Mouse (Mus musculus) T-helper 17 cell (primary cell): ENCODE data around the gene Manf.

Experiments
- in situ Hi-C, 2 experiments: fragments of 300-600 bp; cut with MboI, MseI; formaldehyde crosslinking; loops; 1 replicate in 1 of 2; 2 replicates in 1 of 2; pipeline ENCODE4 v1.15.1; 2025; ENCODE audit warnings: high pct_unique_total_duplicates in 2 of 2

Manf gene

DNA sequence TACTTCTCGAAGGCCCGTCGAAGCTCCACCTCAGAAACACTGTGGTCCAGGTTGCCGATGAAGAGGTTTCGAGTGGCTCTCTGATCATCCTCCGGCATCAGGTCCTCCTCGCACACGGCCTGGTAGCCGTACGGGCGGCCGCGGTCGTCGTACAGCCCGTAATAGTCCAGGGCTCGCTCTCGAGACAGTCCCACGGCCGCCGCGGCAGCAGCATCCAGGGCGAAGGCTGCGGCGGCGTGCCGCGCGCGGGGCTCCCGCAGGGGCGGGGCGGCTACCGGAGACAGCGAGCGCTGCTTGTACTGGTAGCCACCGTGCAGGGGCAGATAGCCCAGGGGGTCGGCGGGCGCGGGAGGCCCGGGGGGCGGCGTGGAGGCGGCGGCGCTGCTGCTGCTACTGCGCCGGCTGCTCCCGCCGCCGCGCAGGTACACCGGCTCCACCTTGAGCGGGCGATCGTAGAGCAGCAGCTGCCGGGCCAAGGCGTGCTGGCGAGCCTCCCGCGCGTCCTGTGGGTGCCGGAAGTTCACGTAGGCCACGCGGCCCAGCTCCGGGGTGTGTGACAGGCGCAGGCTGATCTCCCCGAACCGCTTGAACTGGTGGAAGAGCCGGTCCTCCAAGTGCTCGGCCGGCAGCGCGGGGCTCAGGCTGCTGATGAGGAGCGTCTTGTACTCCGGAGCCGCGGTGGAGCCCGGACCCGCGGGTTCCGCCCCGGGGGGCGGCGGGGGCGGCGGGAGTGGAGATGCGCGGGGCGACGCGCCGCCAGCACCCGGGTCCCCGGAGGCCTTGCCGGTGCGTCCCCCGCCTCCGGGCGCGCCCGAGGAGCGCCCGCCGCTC lies 5.7 kb downstream of the Manf start:
- in situ Hi-C loops = loop anchor here (5.0 to 25.0 kb wide), 4 partner anchors 214 to 1899 kb away; partner anchors contain the start of genes Ip6k2 (in 1 of the 2), Ppm1m (in 1 of the 2) and Slc25a20 (in 1 of the 2)

DNA sequence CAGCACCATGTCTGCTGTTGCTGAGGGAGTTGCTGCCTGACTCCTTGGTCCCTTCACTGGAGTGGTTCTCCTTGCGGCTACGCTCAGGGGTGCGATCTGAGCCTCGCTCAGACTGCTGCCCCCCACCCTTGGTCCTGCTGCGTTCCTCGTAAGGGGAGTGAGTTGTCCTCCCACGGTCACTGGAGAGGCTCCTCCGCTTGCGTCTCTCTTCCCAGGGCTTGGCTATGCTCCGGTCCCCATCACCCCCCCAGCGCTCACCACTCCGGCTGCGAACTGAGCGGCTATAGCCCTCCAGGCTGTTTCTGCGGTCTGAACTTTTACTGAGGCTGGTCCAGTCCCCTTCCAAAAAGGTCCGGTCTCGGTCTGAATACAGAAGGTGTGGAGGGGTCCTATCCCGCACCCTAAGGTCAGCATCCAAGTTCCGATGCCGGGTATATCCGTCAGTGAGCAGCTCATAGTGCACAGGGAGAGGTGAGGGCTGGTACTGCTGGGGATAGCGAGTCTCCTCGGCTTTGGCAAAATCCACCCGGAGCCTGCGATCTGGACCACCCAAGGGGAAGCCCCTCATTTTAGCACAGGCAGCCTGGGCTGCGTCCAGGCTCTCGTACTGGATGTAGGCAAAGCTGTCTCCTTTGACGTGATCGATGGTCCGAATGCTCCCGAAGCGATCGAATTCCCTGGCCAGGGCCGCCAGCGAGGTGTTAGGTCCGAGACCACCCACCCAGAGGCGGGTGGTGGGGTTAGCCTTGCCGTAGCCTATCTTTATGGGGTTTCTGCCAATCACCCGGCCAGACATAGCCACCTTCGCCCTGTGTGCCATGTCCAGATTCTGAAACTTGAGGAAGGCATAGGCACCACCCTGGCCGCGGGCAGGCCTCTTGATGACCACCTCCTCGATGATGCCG lies 6.5 kb downstream of the Manf start:
- in situ Hi-C loops = loop anchor here (5.0 to 25.0 kb wide), 5 partner anchors 198 to 1900 kb away; partner anchors contain the start of genes Ip6k2 (in 1 of the 2), Ppm1m (in 1 of the 2), Slc25a20 (in 1 of the 2) and Tex264 (in 1 of the 2)

DNA sequence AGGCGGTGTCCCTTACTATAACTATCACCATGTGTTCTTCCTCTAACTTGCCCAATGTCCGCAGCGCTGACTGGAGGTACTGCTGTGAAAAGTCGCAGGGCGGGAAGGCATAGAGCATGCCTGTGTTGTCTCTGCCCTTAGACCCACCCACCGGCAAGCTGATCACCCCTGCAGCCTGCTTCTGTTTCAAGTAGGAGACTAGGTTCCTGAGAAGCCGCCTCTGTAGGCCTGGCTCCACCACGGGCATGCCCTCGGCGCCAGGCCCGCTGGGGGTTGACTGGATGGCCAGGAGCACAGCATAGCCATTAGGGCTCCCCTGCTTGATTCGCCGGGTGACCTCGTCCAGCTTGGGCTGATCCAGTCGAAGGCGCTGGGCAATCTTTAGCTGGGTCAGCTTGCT lies 7.5 kb downstream of the Manf start:
- in situ Hi-C loops = loop anchor here in 1 of 2 experiments (5.0 to 25.0 kb wide), 4 partner anchors 197 to 1900 kb away; partner anchors contain the start of genes Ip6k2, Ppm1m, Slc25a20 and Tex264

DNA sequence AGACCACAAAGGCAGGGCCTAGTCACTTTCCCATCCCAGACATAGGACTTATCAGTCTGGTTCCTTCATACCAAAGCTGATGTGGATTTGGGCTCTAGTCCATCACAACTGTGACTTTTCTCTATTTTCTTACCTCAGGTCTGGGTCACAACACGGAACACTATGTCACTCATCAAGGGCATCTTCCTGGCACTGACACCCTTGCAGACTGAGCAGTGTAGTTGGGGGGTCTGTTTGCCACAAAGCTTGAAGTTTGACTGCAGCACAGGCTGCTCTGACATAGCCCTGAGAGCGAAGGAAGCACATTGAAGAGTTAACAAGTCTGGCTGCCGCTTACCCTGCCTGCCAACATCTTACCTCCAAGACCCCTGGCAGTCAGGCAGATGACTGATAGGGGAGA lies 8.7 kb downstream of the Manf start:
- in situ Hi-C loops = loop anchor here in 1 of 2 experiments (5.0 to 25.0 kb wide), 4 partner anchors 196 to 1902 kb away; partner anchors contain the start of genes Ip6k2, Ppm1m, Slc25a20 and Tex264

DNA sequence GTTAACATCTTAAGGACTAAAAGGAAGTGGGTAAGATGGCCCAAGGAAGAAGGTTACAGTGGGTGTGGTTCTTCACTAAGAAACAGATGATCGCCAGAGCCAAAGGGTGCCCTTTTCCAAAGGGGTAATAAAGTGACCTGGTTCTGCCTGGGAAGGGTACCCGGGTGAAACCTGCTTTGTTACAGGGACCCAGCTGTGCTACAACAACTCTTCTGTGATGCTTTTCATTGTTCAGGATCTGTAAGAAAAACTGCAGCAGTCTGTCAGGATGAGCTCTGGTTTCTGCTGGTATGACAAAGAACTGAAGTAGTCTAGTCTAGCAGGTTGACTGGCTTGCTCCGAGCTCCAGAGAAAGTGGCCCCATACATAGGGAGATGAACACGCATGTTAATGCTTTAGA lies 9.6 kb downstream of the Manf start:
- in situ Hi-C loops = loop anchor here in 1 of 2 experiments (5.0 to 25.0 kb wide), 4 partner anchors 195 to 1903 kb away; partner anchors contain the start of genes Ip6k2, Ppm1m, Slc25a20 and Tex264

DNA sequence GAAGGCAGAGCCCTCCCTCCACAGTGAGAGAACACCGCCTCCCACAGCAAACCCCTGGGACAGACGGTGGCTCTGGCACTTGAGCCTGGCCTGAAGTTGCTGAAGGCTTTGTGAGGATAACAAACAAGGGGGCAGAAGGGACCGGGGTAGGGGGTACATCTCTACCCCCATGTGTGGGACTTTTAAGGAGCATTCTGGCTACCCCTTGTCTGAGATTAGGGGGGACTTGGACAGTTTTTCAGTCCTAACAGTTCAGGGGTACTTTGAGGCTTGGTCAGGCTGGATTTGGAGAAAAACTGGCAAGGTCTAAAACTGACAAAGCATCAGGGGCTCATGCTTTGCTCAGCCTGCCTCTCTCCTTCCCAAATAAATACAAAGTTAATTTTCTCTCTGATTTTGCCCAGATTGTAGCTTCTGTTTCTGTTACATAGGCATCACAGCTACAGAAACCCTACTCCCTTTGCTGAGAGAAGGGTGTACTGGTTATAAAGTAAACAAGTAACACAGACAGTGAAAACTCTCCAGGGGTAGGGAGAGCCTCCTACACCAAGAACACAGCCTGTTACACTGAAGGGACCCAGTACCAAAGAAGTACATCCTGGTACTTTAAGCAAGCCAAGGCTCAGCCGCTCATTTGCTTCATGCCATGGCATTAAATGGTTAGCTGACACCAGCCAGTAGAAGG lies 10.6 kb downstream of the Manf start:
- in situ Hi-C loops = loop anchor here in 1 of 2 experiments (5.0 to 25.0 kb wide), 4 partner anchors 194 to 1904 kb away; partner anchors contain the start of genes Ip6k2, Ppm1m, Slc25a20 and Tex264

DNA sequence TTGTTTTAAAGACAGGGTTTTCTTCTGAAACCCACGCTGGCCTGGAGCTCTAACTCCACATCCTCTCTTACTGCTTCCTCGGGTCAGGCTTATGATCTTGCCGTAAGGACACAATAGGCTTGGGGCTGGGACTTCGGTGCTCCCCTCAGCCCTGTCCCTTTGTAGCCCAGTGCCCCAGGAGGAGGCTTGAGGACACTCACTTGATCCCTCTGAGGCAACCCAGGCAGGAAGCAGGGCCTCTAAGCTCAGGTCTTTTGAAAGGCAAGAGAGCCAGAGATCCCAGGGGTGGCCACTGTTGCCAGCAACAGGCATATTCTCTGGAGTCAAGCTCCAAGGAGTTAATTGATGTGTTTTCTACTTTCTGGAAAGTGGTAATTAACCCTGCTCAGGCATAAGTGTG lies 12.3 kb downstream of the Manf start:
- in situ Hi-C loops = loop anchor here in 1 of 2 experiments (5.0 to 25.0 kb wide), 2 partner anchors 42 to 692 kb away; partner anchors contain the start of gene Ppm1m

DNA sequence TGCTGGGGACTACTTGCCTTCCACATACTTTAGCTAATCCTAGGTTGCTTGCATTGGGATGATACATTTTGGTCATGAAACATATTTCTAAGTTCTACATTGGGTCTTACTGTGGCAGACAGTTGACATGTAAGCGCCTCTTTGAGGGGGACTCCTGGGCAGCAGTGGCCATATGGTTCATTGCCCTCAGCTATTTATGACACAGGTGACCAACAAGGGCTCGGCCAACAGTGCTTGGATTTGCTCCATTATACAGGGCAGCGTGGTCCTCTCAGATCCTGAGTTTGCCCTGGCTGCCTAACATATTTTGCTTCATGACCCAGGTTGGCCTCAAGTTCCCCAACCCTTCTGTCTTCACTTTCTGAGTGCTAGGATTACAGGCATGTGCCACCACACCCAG lies 15.1 kb downstream of the Manf start:
- in situ Hi-C loops = loop anchor here in 1 of 2 experiments (5.0 to 25.0 kb wide), 2 partner anchors 39 to 689 kb away; partner anchors contain the start of gene Ppm1m

DNA sequence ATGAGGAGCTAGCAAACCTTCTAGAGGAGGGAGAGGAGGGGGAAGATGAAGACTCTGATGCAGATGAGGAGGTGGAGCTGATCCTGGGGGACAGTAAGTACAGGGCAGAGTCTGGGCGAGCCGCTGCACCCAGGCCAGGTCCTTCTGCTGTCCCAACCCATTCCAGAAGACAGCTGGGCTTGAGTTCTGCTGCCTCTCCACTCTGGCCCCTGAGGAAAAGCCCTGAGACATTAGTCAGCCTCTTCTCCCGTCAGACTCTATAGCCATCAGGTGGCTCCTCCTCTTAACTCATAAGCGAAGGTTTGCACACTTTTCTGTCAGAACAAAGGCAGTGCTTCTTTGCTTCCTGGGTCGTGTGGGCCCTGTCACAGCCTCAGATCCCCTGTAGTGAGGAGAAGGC lies 17.6 kb downstream of the Manf start:
- in situ Hi-C loops = loop anchor here (5.0 to 25.0 kb wide), 2 partner anchors 42 to 863 kb away; no protein-coding TSS in a partner anchor

DNA sequence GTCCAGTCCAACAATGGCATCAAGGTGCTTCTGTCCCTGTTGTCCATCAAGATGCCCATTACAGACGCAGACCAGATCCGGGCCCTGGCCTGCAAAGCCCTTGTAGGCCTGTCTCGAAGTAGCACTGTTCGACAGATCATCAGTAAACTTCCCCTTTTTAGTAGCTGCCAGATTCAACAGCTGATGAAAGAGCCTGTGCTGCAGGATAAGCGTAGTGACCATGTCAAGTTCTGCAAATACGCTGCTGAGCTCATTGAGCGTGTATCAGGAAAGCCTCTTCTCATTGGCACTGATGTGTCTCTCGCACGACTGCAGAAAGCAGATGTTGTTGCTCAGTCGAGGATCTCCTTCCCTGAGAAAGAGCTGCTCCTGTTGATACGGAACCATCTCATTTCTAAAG lies 33.7 kb downstream of the Manf start:
- in situ Hi-C loops = loop anchor here in 1 of 2 experiments (25.0 kb wide), 1 partner anchor 879 kb away; no protein-coding TSS in a partner anchor

DNA sequence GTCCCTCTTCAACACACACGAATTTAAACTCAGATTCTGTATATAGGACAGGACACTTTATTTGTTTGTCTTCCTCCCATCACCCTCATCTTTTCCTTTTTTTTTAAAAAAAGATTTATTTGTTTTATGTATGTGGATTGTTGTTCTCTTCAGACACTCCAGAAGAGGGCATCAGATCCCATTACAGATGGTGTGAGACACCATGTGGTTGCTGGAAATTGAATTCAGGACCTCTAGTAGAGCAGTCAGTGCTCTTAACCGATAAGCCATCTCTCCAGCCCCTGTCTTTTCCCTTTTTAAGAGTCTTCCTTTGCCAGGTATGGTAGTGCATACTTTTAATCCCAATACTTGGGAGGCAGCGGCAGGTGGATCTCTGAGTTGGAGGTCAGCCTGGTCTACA lies 35.1 kb downstream of the Manf start:
- in situ Hi-C loops = loop anchor here in 1 of 2 experiments (25.0 kb wide), 1 partner anchor 881 kb away; no protein-coding TSS in a partner anchor

DNA sequence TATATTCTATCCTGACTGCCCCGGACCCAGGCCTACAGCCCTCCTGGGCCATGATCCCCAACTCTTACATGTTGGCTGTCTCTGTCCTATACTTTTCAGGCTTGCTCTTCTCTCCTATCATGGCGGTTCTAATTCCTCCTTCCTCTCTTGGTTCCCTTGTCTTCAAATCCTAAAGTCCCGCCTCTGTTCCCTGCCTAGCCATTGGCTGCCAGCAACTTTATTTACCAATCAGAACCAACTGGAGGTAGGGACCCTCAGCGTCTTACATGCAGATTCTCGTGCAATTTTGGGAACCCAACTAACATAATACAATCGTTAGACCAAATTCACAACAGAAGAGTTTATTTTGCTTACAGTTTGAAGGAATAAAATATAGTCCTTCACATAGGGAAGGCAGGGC lies 49.0 kb downstream of the Manf start:
- in situ Hi-C loops = loop anchor here (25.0 kb wide), 2 partner anchors 1195 to 1695 kb away; partner anchors contain the start of gene Gmppb (in 1 of the 2)

DNA sequence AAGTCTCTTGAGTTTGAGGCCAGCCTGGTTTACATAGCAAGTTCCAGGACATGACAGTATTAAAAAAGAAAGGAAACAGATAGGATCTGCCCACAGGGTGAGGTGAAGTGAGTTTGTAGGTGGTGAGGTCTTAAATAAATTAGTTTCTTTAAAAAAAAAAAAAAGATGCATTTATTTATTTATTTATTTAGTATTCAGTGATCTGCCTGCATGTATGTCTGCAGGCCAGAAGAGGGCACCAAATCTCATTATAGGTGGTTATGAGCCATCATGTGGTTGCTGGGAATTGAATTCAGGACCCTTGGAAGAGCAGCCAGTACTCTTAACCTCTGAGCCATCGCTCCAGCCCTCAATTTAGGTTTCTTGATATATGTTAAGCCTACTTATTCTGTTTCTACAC lies 51.2 kb downstream of the Manf start:
- in situ Hi-C loops = loop anchor here (25.0 kb wide), 2 partner anchors 1197 to 1697 kb away; partner anchors contain the start of gene Gmppb (in 1 of the 2)

DNA sequence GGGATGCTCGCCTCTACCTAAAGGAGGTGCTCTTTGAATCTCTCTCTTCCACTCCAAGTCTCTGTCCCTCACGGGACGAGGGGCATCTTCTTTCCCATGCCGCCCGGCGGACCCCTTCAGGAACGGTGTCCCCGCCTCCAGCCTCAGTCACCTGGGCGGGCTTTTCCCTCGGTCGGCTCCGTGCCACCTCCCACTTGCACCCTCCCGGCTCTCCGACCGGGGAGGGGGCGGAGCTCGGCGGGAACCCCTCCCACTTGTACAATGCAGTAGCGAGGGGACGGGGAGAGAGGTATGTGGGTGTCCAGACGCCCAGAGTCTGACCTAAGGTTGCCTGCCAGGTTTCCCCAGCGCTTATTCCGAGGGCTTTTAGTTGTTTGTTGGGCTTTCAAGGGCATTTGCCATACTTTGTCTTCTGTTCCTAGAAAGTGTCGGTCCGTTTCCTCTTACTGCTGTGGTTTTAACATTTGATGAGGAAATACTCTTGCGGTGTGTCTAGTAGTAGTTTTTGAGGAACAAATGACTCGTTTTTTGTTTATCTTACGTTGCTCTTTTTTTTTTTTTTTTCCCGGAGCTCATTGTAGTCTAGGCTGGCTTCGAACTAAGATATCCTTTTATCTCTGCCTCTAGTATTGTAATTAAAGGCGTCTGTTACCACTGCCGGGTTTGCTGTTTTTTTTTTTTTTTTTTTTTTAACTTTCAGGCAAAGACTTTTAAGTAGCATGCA lies 69.2 kb downstream of the Manf start:
- in situ Hi-C loops = loop anchor here in 1 of 2 experiments (25.0 kb wide), 1 partner anchor 935 kb away; no protein-coding TSS in a partner anchor

DNA sequence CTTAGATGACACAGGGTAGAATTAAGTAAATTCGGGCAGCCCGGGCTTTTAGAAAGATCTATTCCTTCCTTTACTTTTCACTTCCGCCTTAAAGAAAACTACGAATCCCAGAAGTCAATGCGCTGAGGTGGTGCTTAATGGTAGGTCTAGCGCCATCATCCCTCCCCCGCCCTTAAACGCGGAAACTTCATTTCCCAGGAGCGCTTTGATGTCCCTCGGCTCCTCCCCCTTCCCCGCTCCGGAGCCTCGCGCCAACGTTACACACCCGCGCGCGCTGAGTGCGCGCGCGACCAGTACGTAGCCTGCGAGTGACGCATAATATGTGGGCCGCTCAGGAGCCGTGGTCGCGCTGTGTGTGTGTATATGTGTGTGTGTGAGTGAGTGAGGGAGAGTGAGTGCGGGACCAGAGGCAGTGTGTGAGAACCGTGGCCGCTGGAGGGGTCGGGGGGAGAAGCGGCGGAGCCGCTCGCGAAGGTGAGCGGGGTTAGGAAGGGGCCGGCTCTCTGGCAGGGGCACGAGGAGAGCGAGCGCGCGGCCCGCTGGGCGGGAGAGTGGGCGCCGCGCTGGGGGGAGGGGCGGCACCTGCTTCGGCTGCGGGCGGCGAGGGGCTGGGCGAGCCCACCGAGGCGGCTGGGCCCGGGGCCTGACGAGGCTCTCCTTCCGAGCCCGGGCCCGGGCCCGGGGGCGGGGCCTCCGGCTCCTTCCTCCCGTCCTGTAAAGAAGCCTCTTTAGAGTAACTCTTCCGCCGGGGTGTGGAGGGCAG lies 70.0 kb downstream of the Manf start, which contains the start of gene Dcaf1:
Gene Dcaf1, plus strand, starts transcription at position 257 of the 763 bp plus-strand sequence.
- in situ Hi-C loops = loop anchor here in 1 of 2 experiments (25.0 kb wide), 1 partner anchor 934 kb away; no protein-coding TSS in a partner anchor

DNA sequence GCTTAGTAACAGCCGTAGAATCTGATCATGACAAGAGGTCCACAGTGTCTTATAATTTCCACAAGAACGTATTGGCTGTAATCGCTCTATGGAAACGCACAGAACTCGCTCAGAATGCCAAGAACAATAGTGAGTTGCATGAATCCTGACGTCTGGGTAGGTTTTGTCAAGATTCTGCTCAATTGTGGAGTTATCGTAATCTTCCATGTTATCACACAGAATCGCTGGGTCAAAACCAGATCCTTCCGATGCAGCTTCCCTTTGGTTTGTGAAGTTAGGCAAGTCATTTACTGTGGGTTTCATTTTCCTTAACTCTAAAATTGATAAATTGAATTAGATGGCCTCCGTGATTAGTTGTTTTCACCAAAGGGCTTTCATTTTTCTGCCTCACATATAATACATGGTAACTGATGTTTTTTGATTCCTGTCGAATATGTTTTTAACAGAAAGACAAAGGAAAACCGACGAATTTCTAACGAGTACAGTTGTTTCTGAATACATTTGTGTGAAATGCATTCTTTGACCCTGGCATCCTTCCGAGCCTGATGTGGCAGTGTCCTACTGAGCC lies 70.6 kb downstream of the Manf start:
- in situ Hi-C loops = loop anchor here in 1 of 2 experiments (25.0 kb wide), 1 partner anchor 934 kb away; no protein-coding TSS in a partner anchor

DNA sequence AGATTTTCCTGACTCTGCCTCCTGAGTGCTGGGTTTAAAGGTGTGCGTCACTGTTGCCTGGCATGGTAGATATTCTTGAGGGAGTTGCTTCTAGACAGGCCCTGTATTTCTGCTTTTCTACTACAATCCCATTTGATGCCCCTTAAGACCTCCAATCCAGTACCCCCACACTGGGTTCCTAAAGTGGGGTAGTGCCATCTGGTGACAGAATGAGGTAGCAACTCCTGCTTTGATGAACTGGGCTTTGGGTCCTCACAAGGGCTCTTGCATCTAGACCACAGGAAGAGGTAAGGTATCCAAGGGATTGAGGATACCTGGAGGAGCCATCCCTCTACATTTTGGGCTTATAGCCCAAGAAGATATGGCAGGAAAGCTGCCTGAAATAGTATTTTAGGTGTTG lies 72.6 kb downstream of the Manf start:
- in situ Hi-C loops = loop anchor here (5.0 to 25.0 kb wide), 2 partner anchors 147 to 932 kb away; no protein-coding TSS in a partner anchor

DNA sequence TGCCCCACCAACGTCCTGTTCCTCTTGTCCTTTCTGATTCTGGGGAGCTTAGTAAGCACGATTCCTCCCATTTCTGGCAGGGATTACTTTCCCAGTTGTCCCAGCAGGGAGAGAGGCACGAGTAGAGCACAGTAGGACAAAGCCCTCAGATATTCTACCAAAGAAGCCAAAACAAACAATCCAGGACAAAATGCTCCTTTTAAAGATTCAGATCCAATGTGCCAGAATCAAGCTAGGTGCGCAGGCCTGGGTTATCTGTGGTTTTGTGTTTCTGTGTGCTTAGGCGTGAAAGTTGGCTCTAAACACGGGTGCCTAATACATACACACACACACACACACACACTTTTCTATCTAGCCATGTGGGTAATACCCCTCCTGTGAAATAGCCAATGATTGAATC lies 73.6 kb downstream of the Manf start:
- in situ Hi-C loops = loop anchor here (5.0 to 25.0 kb wide), 2 partner anchors 146 to 931 kb away; no protein-coding TSS in a partner anchor
